Mouse (Mus musculus) thymus, postnatal 25 days (tissue): Measurements from ENCODE around the gene Plxnb3.

ENCODE experiments used
- DNase-seq: peaks from one replicate; pipeline ENCODE4 v3.0.0; 2022

Gene Plxnb3

DNA sequence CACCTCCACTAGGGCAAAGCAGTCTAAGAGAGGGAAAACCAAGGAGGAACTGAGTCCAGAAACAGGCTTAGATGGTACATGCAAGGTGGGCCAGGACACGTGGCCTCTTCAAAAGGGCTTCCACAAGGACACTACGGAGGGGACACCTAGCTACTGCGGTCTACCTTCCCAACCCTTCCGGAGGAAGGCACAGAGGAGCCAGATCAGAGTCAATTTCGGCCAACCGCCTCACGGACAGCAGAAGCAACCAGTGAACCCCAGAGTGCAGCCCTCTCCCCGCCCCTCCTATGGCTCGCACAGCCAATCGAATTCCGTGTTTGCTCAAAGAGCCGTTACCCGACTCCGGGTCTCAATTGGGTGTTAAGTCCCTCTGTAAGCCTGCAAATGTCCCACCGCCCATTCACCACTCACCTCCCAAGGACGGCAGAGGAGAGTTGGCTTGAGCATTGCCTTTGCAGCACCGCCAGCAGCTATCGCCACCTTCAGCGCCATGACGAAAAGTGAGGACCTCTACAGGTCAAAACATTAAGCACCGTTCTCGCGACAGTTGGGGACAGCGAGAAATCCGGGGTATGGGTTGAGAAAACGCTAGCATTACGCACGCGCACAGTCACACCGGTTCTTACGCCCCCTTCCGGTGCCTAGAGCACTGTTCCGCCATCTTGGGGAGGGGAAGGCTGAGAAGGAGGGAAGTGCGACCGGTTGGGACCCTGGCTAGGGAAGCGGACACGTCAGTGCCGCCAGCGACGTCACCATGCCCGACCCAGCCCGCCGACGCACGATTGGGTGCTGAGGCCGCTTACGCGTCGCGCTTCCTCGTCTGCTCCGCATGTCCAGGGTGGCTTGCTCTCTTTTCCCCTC lies 29.7 kb downstream of the Plxnb3 start, which contains the start of the genes Idh3g and Ssr4:
Gene Idh3g, minus strand, starts transcription at position 534 of the 861 bp plus-strand sequence.
Gene Ssr4, plus strand, starts transcription at position 665 of the 861 bp plus-strand sequence.
- DNase-seq, result peak; percentile 93

DNA sequence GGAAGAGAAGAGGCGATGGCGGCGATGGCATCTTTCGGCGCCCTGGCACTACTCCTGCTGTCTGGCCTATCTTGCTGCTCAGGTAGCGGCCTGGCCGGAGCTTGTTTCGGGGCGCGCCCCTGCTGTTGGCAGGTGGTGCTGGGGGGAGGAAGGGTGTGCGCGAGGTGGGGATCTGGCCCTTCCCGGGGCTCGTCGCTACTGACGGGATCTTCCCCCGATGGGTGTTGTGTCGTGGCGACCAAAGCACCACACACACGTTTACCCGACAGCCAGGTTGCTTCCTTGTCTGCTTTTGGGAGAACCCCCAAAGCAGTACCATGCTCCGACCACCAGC lies 30.3 kb downstream of the Plxnb3 start:
- DNase-seq, result no peak

DNA sequence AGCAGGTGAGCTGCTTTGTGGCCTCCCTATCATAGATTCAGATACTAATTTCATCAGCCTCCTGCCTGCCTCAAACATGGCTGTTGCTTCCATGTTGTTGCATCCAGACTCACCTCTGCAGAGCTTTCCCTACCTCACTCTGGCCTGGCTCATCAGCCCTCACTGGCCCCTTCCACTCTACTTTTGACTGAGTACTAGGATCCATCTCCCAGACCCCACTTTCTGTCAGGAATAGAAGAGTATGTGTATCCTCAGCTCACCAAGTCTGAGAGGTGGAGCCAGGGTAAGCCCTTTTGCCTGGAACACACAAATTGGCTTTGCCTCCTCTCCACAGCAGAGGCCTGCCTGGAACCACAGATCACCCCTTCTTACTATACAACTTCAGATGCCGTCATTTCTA lies 31.6 kb downstream of the Plxnb3 start:
- DNase-seq, result no peak

DNA sequence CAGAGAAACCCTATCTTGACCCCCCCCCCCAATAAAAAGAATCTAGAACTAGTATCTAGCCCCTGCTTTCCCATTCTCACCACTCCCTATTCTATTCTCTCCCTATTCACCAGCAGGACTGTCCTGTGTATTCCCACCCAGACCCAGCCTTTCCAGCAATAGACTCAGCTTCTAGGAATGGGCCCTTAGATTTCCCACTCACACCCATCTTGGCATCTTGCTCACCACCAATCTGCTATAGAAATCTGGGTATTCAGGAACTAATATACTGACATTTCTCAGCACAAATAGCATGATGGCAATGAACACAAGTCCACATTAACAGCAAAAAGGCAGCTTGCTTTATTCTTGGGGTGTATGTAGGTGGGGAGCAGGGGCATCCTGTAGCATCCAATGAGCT lies 36.1 kb downstream of the Plxnb3 start:
- DNase-seq, result no peak

DNA sequence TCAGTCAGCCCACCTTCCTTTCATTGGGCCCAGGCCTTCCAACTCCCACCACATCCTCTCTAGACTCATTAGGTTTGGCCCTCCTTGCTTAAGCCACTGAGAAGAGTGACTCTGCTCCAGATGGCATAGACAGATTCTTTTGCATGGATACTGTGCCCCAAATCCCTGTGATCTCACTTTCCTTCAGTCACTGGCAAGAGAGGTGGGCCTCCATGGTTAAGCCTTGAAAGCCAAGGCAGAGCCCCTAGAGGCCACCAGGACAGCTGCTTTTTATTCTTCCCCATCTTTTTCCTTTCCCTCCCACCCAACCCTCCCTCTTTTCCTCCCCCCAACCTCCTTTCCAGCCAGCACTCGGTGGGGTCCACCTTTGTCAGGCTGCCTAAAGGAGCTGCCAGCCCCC lies 36.6 kb downstream of the Plxnb3 start:
- DNase-seq, result no peak

DNA sequence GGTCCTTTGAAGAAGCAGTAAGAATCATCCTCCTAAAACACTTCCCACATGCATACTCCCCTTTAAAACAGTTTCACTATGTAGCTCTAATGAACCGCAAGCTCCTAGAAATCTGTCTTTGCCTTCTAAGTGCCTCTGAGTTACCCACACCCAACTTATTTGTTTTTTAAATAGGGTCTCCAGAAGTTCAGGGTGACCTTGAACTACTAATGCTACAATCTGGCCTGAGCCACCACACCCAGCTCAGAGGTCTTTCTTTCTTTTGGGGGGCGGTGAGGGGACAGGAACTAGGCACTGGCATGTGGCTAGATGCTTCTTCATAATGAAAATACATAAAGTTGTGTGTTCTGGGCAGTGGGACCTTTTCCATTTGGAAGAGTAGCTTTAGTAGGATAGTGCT lies 40.6 kb downstream of the Plxnb3 start:
- DNase-seq, result no peak

DNA sequence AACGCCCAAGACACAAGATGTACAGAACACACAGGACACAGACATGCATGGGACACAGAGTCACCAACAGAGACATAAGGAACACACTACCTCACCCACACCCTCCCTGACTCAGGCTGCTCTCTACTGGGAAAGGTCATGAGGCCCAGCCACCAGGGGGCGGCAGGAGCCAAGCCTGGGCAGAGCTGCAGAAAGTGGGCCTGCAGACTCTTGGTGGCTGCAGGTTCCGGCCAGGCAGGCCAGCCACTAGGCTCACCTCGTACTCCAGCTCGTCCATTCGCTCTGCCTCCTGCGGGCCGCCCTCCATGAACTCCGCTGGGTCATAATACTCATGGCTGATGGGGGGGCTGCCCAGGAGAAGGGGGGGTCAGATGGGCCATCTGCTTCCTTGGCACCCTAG lies 41.6 kb downstream of the Plxnb3 start:
- DNase-seq, result peak; percentile 79

DNA sequence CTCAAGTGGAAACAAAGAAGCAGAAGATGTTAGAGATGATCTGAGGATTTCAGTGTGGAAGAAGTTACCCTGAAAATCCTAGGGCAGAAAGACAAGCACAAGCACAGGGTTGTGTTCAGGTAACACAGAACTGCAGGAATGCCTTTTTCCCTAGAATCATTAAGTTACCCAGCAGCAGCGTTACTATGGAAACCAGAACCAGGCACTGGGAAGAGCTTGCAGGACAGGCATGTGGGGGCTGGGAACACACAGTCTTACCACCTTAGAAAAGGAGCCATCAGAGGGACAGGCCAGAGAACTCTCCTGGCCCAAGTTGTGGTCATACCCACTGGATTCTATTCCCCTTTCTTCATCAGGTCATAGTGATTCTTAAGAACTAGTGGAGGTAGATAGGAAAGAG lies 48.9 kb downstream of the Plxnb3 start:
- no peak for DNase-seq

DNA sequence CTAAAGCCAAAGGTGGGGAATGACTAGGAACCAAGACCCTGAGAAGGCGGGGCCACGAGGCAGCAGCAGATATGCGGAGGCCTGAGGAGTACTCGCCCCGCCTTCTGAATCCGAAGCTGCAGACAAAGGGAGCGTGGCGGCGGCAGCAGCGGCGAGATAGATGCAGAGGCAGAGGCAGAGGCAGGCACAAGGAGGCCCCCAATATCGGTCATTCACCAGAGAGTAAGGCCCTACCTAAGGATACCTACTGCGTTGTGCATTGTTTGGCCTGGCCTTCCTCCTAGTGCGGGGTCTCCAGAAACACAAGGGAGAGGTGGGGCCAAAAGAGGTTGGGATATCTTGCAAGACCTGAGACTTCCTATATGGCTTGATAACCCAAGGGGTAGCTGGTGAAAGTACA lies 58.2 kb downstream of the Plxnb3 start:
- DNase-seq, result peak; percentile 24

DNA sequence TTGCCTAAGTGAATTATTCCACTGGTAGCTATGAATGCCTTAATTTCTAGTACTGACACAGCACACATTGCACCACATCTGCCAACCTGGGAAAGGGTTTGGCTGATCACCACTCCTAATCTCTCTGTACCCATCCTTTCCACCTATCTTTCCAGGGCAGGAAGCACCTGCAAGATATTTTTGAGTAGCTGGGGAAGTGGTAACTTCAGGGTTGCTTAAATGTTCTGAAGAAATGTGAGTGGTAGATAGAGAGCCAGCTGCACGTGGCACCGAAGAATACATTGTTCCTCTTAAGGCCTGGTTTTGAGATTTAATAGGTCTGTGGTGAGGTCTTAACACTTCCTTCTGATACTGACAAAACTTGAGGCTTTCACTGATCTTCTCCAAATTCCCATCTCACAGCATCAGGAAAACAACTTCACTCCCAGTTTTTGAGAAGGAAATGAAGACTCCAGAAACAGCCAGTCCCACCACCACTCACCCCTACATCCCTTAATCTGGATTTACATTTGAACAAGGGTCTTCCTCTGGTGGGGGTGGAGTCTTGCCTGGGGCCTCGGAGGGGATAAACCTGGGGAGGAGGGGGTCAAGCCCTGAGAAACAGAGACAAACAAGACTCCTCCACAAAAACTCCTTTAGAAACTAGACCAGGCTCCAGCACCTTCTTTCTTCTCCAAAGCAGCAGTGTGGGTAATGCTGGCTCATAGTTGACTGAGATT lies 59.9 kb downstream of the Plxnb3 start:
- DNase-seq, result no peak
